19 mouse cellular contexts compared by ENCODE assay signal in genomic region chr14:22167285-22167684, GRCm38 (mm10).
DNase-seq lines count a peak whose midpoint lies in the region; ATAC-seq and TF ChIP-seq lines count a peak whose summit lies in the region.
"Had no signal": no experiment of that assay in that cellular context is flagged by ENCODE, and none has a peak within 500 bp of the region (broad histone marks: within the 10 kb centered on the region; RNA-seq: fewer than 3 reads in every experiment).

No protein-coding gene starts in this region.

- no peak for TF ChIP-seq CTCF in heart, adult 2 months (IDR thresholded peaks at IDR 0.05)
- TF ChIP-seq CTCF in embryonic fibroblast, embryonic 13.5 days (IDR thresholded peaks at IDR 0.05; ENCODE audit: borderline replicate concordance, insufficient read depth, low read length): no peak

- no peaks in the 10 kb centered on the region for H3K27me3 ChIP-seq in heart, adult 2 months (ENCODE audit: control insufficient read depth, insufficient read depth, low read length)
- H3K27me3 ChIP-seq in kidney, embryonic 15.5 days: peaks cover 41% of the 10 kb centered on the region
- no peaks in the 10 kb centered on the region for H3K27me3 ChIP-seq in hindbrain, embryonic 14.5 days (ENCODE audit: control insufficient read depth, insufficient read depth, low read length)
- H3K27me3 ChIP-seq in midbrain, embryonic 11.5 days (ENCODE audit: control insufficient read depth, insufficient read depth, low read length): no peaks in the 10 kb centered on the region; the same call in 1 of the 2 replicates
- H3K27me3 ChIP-seq: megakaryocyte, embryonic 14.5 days; Patski had no signal

- 0 out of 2 replicates have a peak, but pooled peaks cover 2% of the 10 kb centered on the region for H3K4me1 ChIP-seq in heart, adult 2 months (ENCODE audit: control insufficient read depth, insufficient read depth, low read length)
- H3K4me1 ChIP-seq in kidney, embryonic 15.5 days: peaks cover 26% of the 10 kb centered on the region
- peaks cover 6% of the 10 kb centered on the region for H3K4me1 ChIP-seq in embryonic fibroblast, embryonic 13.5 days (ENCODE audit: control insufficient read depth, insufficient read depth, low read length)
- H3K4me1 ChIP-seq in hindbrain, embryonic 14.5 days (replicated peaks; ENCODE audit: control insufficient read depth, insufficient read depth, low read length): peaks cover 24% of the 10 kb centered on the region
- H3K4me1 ChIP-seq in midbrain, embryonic 11.5 days (ENCODE audit: control insufficient read depth, insufficient read depth, low read length): peaks cover 2% of the 10 kb centered on the region; the same call in 1 of the 2 replicates

- no peaks in the 10 kb centered on the region for H3K79me2 ChIP-seq in heart, adult 2 months (replicated peaks; ENCODE audit: control insufficient read depth, insufficient read depth, low read length)

- no peak overlapping the region for H3K9ac ChIP-seq in heart, adult 2 months (ENCODE audit: low read depth, low read length)
- H3K9ac ChIP-seq in kidney, embryonic 15.5 days: no peak overlapping the region
- no peak overlapping the region for H3K9ac ChIP-seq in hindbrain, embryonic 14.5 days
- no peak overlapping the region for H3K9ac ChIP-seq in midbrain, embryonic 11.5 days (ENCODE audit: low read length)
- H3K9ac ChIP-seq: hindbrain, embryonic 15.5 days had no signal

- 33% methylated on average over 7 of the region's 7 CpGs for WGBS in heart, adult 2 months
- 30% methylated on average over 7 of the region's 7 CpGs for WGBS in kidney, embryonic 15.5 days
- 60% methylated on average over 7 of the region's 7 CpGs for WGBS in hindbrain, embryonic 14.5 days
- 73% methylated on average over 7 of the region's 7 CpGs for WGBS in midbrain, embryonic 11.5 days

- DNase-seq in heart, adult 8-10 months (ENCODE audit: low spot score): peak; percentile 10
- no peak for DNase-seq in heart, adult 2 months
- DNase-seq in kidney, postnatal 25 days: no peak
- DNase-seq in hindbrain, embryonic 14.5 days (ENCODE audit: low spot score): no peak
- DNase-seq in midbrain, embryonic 11.5 days (ENCODE audit: low spot score, missing footprints): no peak
- DNase-seq in adrenal gland, adult 8-10 months: no peak
- DNase-seq: B cell, adult 2 months; cerebellum, postnatal 25 days; gastrocnemius, adult 2 months; kidney, adult 8-10 months; lung, adult 2 months; thymus, postnatal 14 days had no signal

- H3K36me3 ChIP-seq in heart, adult 2 months (ENCODE audit: control insufficient read depth, insufficient read depth, low read length): no peaks in the 10 kb centered on the region
- H3K36me3 ChIP-seq in kidney, embryonic 15.5 days: no peaks in the 10 kb centered on the region
- H3K36me3 ChIP-seq in hindbrain, embryonic 14.5 days (replicated peaks; ENCODE audit: control insufficient read depth, insufficient read depth): no peaks in the 10 kb centered on the region
- no peaks in the 10 kb centered on the region for H3K36me3 ChIP-seq in midbrain, embryonic 11.5 days (ENCODE audit: control insufficient read depth, insufficient read depth, low read length)
- H3K36me3 ChIP-seq: hindbrain, embryonic 15.5 days had no signal

- no peak for TF ChIP-seq EP300 in heart, adult 2 months (IDR thresholded peaks at IDR 0.05; ENCODE audit: insufficient read depth, low read depth, low read length)

- no peak for TF ChIP-seq POLR2A in heart, adult 2 months (IDR thresholded peaks at IDR 0.05; ENCODE audit: insufficient read depth, low read depth, low read length)
- TF ChIP-seq POLR2A in embryonic fibroblast, embryonic 13.5 days (IDR thresholded peaks at IDR 0.05; ENCODE audit: low read depth, low read length): no peak

- H3K4me3 ChIP-seq in heart, adult 2 months: no peak overlapping the region
- H3K4me3 ChIP-seq in kidney, embryonic 15.5 days (replicated peaks): no peak overlapping the region
- H3K4me3 ChIP-seq in embryonic fibroblast, embryonic 13.5 days (ENCODE audit: insufficient read depth, low read length): no peak overlapping the region
- no peak overlapping the region for H3K4me3 ChIP-seq in hindbrain, embryonic 14.5 days (replicated peaks; ENCODE audit: low read length)
- no peak overlapping the region for H3K4me3 ChIP-seq in midbrain, embryonic 11.5 days (ENCODE audit: low read depth, low read length)
- H3K4me3 ChIP-seq: gastrocnemius, adult 2 months; hindbrain, embryonic 15.5 days; layer of hippocampus, adult 2 months; megakaryocyte, embryonic 14.5 days had no signal

- no peak overlapping the region for H3K27ac ChIP-seq in heart, adult 2 months
- no peak overlapping the region for H3K27ac ChIP-seq in kidney, embryonic 15.5 days
- peak overlapping the region; percentile 4; the same call in 1 of the 2 replicates for H3K27ac ChIP-seq in embryonic fibroblast, embryonic 13.5 days (ENCODE audit: insufficient read depth, low read length)
- peak overlapping the region; percentile 75; the same call in 1 of the 2 replicates for H3K27ac ChIP-seq in hindbrain, embryonic 14.5 days
- no peak overlapping the region for H3K27ac ChIP-seq in midbrain, embryonic 11.5 days (ENCODE audit: low read depth, low read length)
- H3K27ac ChIP-seq: gastrocnemius, adult 2 months; layer of hippocampus, adult 2 months had no signal

- no peaks in the 10 kb centered on the region for H3K9me3 ChIP-seq in kidney, embryonic 15.5 days (replicated peaks)
- no peaks in the 10 kb centered on the region for H3K9me3 ChIP-seq in hindbrain, embryonic 14.5 days (ENCODE audit: control insufficient read depth, low read length)
- no peaks in the 10 kb centered on the region for H3K9me3 ChIP-seq in midbrain, embryonic 11.5 days (ENCODE audit: control insufficient read depth, low read length)
- H3K9me3 ChIP-seq: hindbrain, embryonic 15.5 days; megakaryocyte, embryonic 14.5 days had no signal

- intact Hi-C loops in heart, adult 2 months (cut with DNase I): no loop called here

- ATAC-seq in kidney, embryonic 15.5 days (replicated peaks; ENCODE audit: low FRiP score): no peak
- ATAC-seq in hindbrain, embryonic 14.5 days (ENCODE audit: low FRiP score): no peak
- ATAC-seq in midbrain, embryonic 11.5 days (ENCODE audit: low FRiP score): no peak
- ATAC-seq: forebrain, embryonic 14.5 days; Patski had no signal

- H3K4me2 ChIP-seq in kidney, embryonic 15.5 days: peak overlapping the region; percentile 48; the same call in 1 of the 2 replicates
- H3K4me2 ChIP-seq in hindbrain, embryonic 14.5 days (replicated peaks): no peak overlapping the region
- H3K4me2 ChIP-seq in midbrain, embryonic 11.5 days: no peak overlapping the region
- H3K4me2 ChIP-seq: hindbrain, embryonic 15.5 days had no signal

Comparison
In these comparisons a context has a peak if more than half of its experiments do, and no peak if none do; other contexts are left out.
1. H3K27ac ChIP-seq: peak in embryonic fibroblast, embryonic 13.5 days (single experiment) and hindbrain, embryonic 14.5 days (single experiment); none in heart, adult 2 months (single experiment), kidney, embryonic 15.5 days (single experiment) and midbrain, embryonic 11.5 days (single experiment).